Mouse (Mus musculus): ENCODE results near the gene Ctnnbip1.
"Not testable (repeated sequence)": the region's sequence is repeated elsewhere in the genome, so short reads cannot be mapped to it uniquely, and the experiment has no call there.

The Ctnnbip1 gene

GRCm38 (mm10) chr4:149590200-149590599 is 72.2 kb downstream of the Ctnnbip1 start:
- no peak for DNase-seq

- no peak for DNase-seq
These were observed 73.5 kb downstream of the Ctnnbip1 start for GRCm38 (mm10) chr4:149591486-149591885.

GRCm38 (mm10) chr4:149594913-149595581 is 77.0 kb downstream of the Ctnnbip1 start:
- no peak for DNase-seq

GRCm38 (mm10) chr4:149597641-149598208 is 79.7 kb downstream of the Ctnnbip1 start:
- DNase-seq: no peak

- DNase-seq: no peak
These were observed 81.5 kb downstream of the Ctnnbip1 start for GRCm38 (mm10) chr4:149599549-149599948.

- no peak for DNase-seq
These were observed 82.1 kb downstream of the Ctnnbip1 start for GRCm38 (mm10) chr4:149600130-149600529.

GRCm38 (mm10) chr4:149601484-149601883 is 83.4 kb downstream of the Ctnnbip1 start:
- DNase-seq: no peak

GRCm38 (mm10) chr4:149602236-149602635 is 84.2 kb downstream of the Ctnnbip1 start:
- DNase-seq: no peak

- no peak for DNase-seq
These were observed 85.8 kb downstream of the Ctnnbip1 start for GRCm38 (mm10) chr4:149603860-149604259.

- no peak for DNase-seq
These were observed 86.5 kb downstream of the Ctnnbip1 start for GRCm38 (mm10) chr4:149604518-149604917.

- no peak for DNase-seq
These were observed 88.0 kb downstream of the Ctnnbip1 start for GRCm38 (mm10) chr4:149606056-149606455.

GRCm38 (mm10) chr4:149606766-149607358 is 88.8 kb downstream of the Ctnnbip1 start:
- DNase-seq: no peak

GRCm38 (mm10) chr4:149607591-149608308 is 89.7 kb downstream of the Ctnnbip1 start:
- DNase-seq: no peak

GRCm38 (mm10) chr4:149608309-149608638 is 90.2 kb downstream of the Ctnnbip1 start:
- no peak for DNase-seq

- no peak for DNase-seq
These were observed 91.4 kb downstream of the Ctnnbip1 start for GRCm38 (mm10) chr4:149609256-149610025.

- DNase-seq: peak; percentile 58 to 69
These were observed 93.5 kb downstream of the Ctnnbip1 start for GRCm38 (mm10) chr4:149611376-149612044.

- DNase-seq: not testable (repeated sequence)
These were observed 95.5 kb downstream of the Ctnnbip1 start for GRCm38 (mm10) chr4:149613497-149613896.

GRCm38 (mm10) chr4:149614869-149615268 is 96.8 kb downstream of the Ctnnbip1 start:
- no peak for DNase-seq

Data from cerebellum, postnatal 36 days (tissue).